Mouse (Mus musculus): ENCODE measurements at regions not wholly inside any gene's neighbourhood (a gene's known extent, or its start where the extent isn't known, plus 50 kb on each side); places are given as distances from the start of the nearest gene placed in this dataset.

GRCm38 (mm10) chr7:136383296-136383695, 511.1 kb upstream of the Mgmt start:
- no peaks in the 10 kb centered on the region for H3K9me3 ChIP-seq (replicated peaks)
- H3K4me2 ChIP-seq, result no peak overlapping the region
- no peak overlapping the region for H3K27ac ChIP-seq (replicated peaks)
- H3K27me3 ChIP-seq, result no peaks in the 10 kb centered on the region
- WGBS (ENCODE audit: insufficient replicate concordance), result 47% methylated on average over 2 of the region's 2 CpGs
- no peak overlapping the region for H3K4me3 ChIP-seq (replicated peaks)
- no peak for ATAC-seq (ENCODE audit: insufficient read depth)
- no peaks in the 10 kb centered on the region for H3K36me3 ChIP-seq (replicated peaks)
- H3K4me1 ChIP-seq (replicated peaks), result no peaks in the 10 kb centered on the region
- no peak overlapping the region for H3K9ac ChIP-seq

DNA sequence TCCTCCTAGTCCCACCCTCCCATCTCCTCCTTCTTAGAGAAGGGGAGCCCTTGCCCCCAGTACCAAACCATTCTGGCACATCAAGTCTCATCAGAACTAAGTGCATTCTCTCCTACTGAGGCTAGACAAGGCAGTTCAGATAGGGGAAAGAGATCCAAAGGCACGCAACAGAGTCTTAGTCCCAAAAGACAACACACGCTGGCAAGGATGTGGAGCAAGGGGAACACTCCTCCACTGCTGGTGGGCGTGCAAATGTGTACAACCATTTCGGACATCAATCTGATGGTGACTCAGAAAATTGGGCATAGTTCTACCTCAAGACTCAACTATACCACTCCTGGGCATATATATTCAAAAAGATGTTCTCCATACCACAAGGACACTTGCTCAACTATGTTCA, 506.7 kb upstream of the Mgmt start:
- Histone ChIP-seq H3K4me3 (replicated peaks) (no peak overlapping the region), H3K9me3 (replicated peaks) (no peaks in the 10 kb centered on the region), H3K36me3 (replicated peaks) (no peaks in the 10 kb centered on the region), H3K4me1 (replicated peaks) (no peaks in the 10 kb centered on the region), H3K4me2 (no peak overlapping the region), H3K27me3 (no peaks in the 10 kb centered on the region), H3K9ac (no peak overlapping the region), H3K27ac (replicated peaks) (no peak overlapping the region)
- 67% methylated on average over 4 of the region's 4 CpGs for WGBS (ENCODE audit: insufficient replicate concordance)
- ATAC-seq (ENCODE audit: insufficient read depth), result no peak

DNA sequence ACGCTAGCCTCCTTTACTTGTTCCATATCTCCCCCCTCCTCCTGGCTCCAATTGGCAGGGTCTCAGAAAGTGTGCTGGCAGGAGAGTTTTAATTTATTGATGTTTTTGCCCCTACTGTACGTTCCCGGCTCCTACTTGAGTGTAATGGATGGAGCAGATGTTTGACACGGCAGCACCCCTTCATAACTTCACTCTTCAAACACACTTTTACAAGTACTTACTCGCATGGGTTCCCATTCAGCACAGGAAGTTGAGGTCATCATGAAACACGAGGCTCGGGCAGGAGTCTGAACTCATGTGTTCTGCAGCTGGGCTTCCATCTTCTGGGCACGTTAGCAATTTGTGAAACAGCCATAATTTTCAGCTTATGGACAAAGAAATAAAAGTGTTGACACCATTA, 504.3 kb upstream of the Mgmt start:
- Histone ChIP-seq H3K4me2 (no peak overlapping the region), H3K4me1 (replicated peaks) (no peaks in the 10 kb centered on the region), H3K36me3 (replicated peaks) (no peaks in the 10 kb centered on the region), H3K27ac (replicated peaks) (no peak overlapping the region), H3K27me3 (no peaks in the 10 kb centered on the region), H3K4me3 (replicated peaks) (no peak overlapping the region), H3K9ac (no peak overlapping the region), H3K9me3 (replicated peaks) (no peaks in the 10 kb centered on the region)
- WGBS (ENCODE audit: insufficient replicate concordance), result 42% methylated on average over 8 of the region's 8 CpGs
- no peak for ATAC-seq (ENCODE audit: insufficient read depth)

DNA sequence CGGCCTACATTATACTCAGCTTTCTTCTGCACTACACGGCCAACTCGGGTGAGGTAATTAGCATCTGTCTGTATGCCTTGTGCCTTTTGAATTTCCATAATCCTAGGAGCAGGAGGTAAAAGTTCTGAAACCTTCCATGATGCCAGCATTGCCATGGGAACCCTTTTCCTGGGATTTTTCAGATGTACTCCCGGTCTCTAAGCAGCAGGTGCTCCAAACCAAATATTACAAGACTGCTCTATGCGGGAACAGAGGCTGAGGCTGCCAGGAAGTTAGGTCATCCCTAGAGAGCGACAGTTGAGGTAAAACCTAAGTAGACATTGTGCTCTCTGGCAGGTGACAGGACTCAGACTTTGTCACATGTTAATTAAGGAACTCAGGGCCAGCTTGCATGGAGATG, 501.0 kb upstream of the Mgmt start:
- no peaks in the 10 kb centered on the region for H3K4me1 ChIP-seq (replicated peaks)
- 59% methylated on average over 6 of the region's 6 CpGs for WGBS (ENCODE audit: insufficient replicate concordance)
- no peak overlapping the region for H3K9ac ChIP-seq
- no peaks in the 10 kb centered on the region for H3K27me3 ChIP-seq
- H3K27ac ChIP-seq (replicated peaks), result no peak overlapping the region
- no peak overlapping the region for H3K4me2 ChIP-seq
- ATAC-seq (ENCODE audit: insufficient read depth), result no peak
- no peaks in the 10 kb centered on the region for H3K9me3 ChIP-seq (replicated peaks)
- no peak overlapping the region for H3K4me3 ChIP-seq (replicated peaks)
- H3K36me3 ChIP-seq (replicated peaks), result no peaks in the 10 kb centered on the region

GRCm38 (mm10) chr7:136395838-136396237, 498.6 kb upstream of the Mgmt start:
- H3K27me3 ChIP-seq, result no peaks in the 10 kb centered on the region
- no peaks in the 10 kb centered on the region for H3K36me3 ChIP-seq (replicated peaks)
- no peak overlapping the region for H3K9ac ChIP-seq
- H3K4me2 ChIP-seq, result no peak overlapping the region
- no peak for ATAC-seq (ENCODE audit: insufficient read depth)
- H3K9me3 ChIP-seq (replicated peaks), result no peaks in the 10 kb centered on the region
- H3K4me1 ChIP-seq (replicated peaks), result no peaks in the 10 kb centered on the region
- H3K27ac ChIP-seq (replicated peaks), result no peak overlapping the region
- WGBS (ENCODE audit: insufficient replicate concordance), result 51% methylated on average over 2 of the region's 2 CpGs
- H3K4me3 ChIP-seq (replicated peaks), result no peak overlapping the region

DNA sequence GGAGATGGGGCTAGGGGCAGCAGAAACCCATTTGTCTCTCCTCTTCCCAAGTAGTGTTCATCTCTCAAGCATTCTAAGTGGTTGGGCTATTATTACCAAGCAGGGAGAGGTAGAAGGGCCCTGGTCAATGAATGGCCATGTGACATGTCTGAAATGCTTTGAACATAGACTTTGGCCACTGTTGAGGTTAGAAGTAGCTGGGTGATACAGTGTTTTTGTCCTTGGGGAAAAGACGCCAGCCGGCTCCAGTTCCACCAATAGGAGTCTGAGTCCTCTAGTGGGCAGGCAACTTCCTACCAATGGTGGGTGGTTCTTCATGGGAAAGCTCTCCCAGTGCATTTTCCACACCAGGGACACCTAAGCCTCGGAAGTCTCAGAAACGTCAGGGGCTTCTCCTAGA, 497.3 kb upstream of the Mgmt start:
- Histone ChIP-seq H3K36me3 (replicated peaks) (no peaks in the 10 kb centered on the region), H3K27me3 (no peaks in the 10 kb centered on the region), H3K9me3 (replicated peaks) (no peaks in the 10 kb centered on the region), H3K27ac (replicated peaks) (no peak overlapping the region), H3K4me2 (no peak overlapping the region), H3K4me3 (replicated peaks) (no peak overlapping the region), H3K4me1 (replicated peaks) (no peaks in the 10 kb centered on the region), H3K9ac (no peak overlapping the region)
- no peak for ATAC-seq (ENCODE audit: insufficient read depth)
- WGBS (ENCODE audit: insufficient replicate concordance), result 67% methylated on average over 4 of the region's 4 CpGs

DNA sequence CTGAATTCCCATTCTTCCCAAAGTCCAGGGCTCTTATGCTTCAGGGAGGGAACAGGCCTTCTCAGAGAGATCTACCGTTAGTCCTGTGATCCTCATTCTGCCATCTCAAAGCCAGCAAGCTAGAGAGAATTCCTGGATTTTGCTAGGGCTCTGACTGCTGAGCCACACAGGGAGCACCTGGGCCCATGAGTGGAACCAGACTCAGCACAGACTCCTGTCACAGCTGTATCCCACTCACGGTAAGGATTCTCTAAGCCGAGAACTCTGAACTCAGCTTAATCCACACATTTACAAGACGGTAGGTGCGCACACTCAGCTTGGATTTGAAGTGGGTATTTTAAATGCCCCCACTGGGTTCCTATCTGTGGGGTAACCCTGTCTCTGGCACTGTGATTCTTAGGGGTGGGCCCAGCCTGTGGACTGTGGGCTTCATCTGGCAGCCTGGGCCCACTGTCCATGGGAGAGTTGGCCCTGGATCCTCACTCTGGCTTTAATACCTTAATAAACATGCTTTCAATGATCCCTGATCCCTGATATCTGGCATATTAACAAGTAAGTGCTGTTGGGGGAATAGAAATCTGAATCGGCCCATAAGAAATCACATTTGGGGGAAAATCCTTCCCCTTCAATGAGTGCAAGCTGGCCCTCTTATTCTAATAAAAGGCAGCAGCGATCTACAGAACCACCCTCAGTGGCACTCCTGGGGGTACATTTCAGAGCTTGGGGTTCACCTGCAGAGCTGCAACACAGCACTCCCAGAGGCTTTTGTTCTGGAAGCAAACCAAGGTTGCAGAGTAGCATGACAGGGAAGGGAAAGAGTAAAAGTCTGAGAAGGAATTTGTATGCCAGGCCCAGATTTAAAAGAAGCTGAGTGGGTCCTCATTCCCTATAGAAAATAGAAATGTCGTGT, 491.5 kb upstream of the Mgmt start:
- Histone ChIP-seq H3K4me3 (replicated peaks) (no peak overlapping the region), H3K4me1 (replicated peaks) (no peaks in the 10 kb centered on the region), H3K9me3 (replicated peaks) (no peaks in the 10 kb centered on the region), H3K4me2 (no peak overlapping the region), H3K27me3 (no peaks in the 10 kb centered on the region), H3K27ac (replicated peaks) (no peak overlapping the region), H3K36me3 (replicated peaks) (no peaks in the 10 kb centered on the region), H3K9ac (no peak overlapping the region)
- ATAC-seq (ENCODE audit: insufficient read depth), result no peak
- WGBS (ENCODE audit: insufficient replicate concordance), result 69% methylated on average over 8 of the region's 8 CpGs

- no peaks in the 10 kb centered on the region for H3K4me1 ChIP-seq (replicated peaks)
- H3K9ac ChIP-seq, result no peak overlapping the region
- ATAC-seq (ENCODE audit: insufficient read depth), result no peak
- no peaks in the 10 kb centered on the region for H3K9me3 ChIP-seq (replicated peaks)
- no peaks in the 10 kb centered on the region for H3K36me3 ChIP-seq (replicated peaks)
- 62% methylated on average over 8 of the region's 8 CpGs for WGBS (ENCODE audit: insufficient replicate concordance)
- no peak overlapping the region for H3K27ac ChIP-seq (replicated peaks)
- H3K27me3 ChIP-seq, result no peaks in the 10 kb centered on the region
- no peak overlapping the region for H3K4me2 ChIP-seq
- H3K4me3 ChIP-seq (replicated peaks), result no peak overlapping the region
Measured at GRCm38 (mm10) chr7:136405391-136405790, 489.0 kb upstream of the Mgmt start.

DNA sequence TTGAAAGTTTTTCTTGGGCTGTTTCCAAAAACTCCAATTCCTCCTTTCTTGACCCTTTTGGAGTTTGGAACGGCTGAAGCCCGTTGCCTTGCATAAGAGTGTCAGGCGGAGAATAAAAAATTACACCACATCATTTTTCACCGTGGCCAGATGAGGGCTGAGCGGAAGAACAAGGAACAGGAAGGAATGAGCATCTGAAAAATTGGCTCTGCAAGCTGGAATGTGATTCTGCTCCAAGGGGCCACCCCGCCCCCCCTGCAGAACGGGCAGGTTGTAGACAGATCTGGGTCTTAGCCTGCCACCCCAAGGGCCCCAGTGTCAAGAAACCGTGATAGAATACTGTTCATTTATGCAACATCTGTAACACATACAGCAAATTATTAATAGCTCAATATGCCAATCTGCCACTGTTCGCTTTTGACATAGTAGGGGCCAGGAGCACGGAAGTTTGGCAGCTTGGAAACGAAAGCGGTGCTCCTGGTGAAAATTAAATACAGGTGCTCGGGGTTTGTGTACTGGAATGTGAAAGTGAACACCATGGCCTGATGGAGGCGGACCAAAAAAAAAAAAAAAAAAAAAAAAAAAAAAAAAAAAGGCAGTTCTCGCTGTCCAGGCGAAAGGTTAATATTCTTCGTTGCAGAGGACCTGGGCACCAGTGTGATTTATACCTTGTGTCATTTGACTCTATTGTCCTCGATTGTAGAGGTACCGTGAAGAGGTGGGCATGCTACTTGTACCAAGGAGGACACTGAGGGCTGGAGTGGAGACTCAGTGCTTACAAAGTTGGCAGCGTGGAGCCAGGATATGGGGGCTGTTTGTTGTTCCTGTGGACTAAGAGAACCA, 487.9 kb upstream of the Mgmt start:
- Histone ChIP-seq H3K4me3 (replicated peaks) (no peak overlapping the region), H3K4me1 (replicated peaks) (no peaks in the 10 kb centered on the region), H3K9me3 (replicated peaks) (no peaks in the 10 kb centered on the region), H3K36me3 (replicated peaks) (no peaks in the 10 kb centered on the region), H3K9ac (no peak overlapping the region), H3K4me2 (no peak overlapping the region), H3K27me3 (no peaks in the 10 kb centered on the region), H3K27ac (replicated peaks) (no peak overlapping the region)
- no peak for ATAC-seq (ENCODE audit: insufficient read depth)
- WGBS (ENCODE audit: insufficient replicate concordance), result 63% methylated on average over 20 of the region's 20 CpGs

DNA sequence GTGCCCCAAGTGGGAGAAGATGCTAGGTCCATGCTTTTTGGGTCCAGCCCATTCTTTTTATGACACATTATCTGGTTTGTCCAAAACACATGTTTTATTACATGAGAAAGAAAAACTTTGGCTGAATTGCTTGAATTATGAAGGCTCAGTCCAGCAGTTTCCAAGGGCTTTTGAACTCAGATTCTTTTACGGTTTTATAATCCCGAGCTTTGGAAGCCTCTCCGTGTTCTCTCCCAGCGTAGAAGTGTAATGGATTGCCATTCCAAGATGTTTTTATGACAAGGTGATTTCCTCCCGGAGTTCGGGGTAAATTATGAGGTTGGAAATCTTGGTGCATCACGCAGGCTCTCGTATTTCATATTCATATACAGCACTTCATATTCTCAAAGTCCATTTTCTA, 479.6 kb upstream of the Mgmt start:
- 58% methylated on average over 8 of the region's 8 CpGs for WGBS (ENCODE audit: insufficient replicate concordance)
- H3K4me1 ChIP-seq (replicated peaks), result no peaks in the 10 kb centered on the region
- H3K4me3 ChIP-seq (replicated peaks), result no peak overlapping the region
- no peak for ATAC-seq (ENCODE audit: insufficient read depth)
- no peak overlapping the region for H3K4me2 ChIP-seq
- no peaks in the 10 kb centered on the region for H3K27me3 ChIP-seq
- H3K27ac ChIP-seq (replicated peaks), result no peak overlapping the region
- H3K9ac ChIP-seq, result no peak overlapping the region
- H3K36me3 ChIP-seq (replicated peaks), result no peaks in the 10 kb centered on the region
- H3K9me3 ChIP-seq (replicated peaks), result no peaks in the 10 kb centered on the region

- WGBS (ENCODE audit: insufficient replicate concordance), result 54% methylated on average over 4 of the region's 4 CpGs
- ATAC-seq (ENCODE audit: insufficient read depth), result no peak
Measured at GRCm38 (mm10) chr7:136417327-136417726, 477.1 kb upstream of the Mgmt start.

More at GRCm38 (mm10) chr7:136417327-136417726, 477.1 kb upstream of the Mgmt start:
- no peak overlapping the region for H3K4me2 ChIP-seq
- no peaks in the 10 kb centered on the region for H3K9me3 ChIP-seq (replicated peaks)
- H3K27ac ChIP-seq (replicated peaks), result no peak overlapping the region
- H3K9ac ChIP-seq, result no peak overlapping the region
- no peaks in the 10 kb centered on the region for H3K27me3 ChIP-seq
- no peaks in the 10 kb centered on the region for H3K4me1 ChIP-seq (replicated peaks)
- H3K4me3 ChIP-seq (replicated peaks), result no peak overlapping the region
- H3K36me3 ChIP-seq (replicated peaks), result no peaks in the 10 kb centered on the region

Measured in liver, embryonic 15.5 days (tissue).